Mouse (Mus musculus): ENCODE results near the gene 9430038I01Rik.

GRCm38 (mm10) chr7:137365056-137365455 is 45.5 kb downstream of the 9430038I01Rik start:
- TF ChIP-seq CTCF (IDR thresholded peaks at IDR 0.05; ENCODE audit: low read depth) (no peak), EP300 (optimal IDR thresholded peaks at IDR 0.05) (no peak)
